Mouse (Mus musculus) neural tube, embryonic 13.5 days (tissue): ENCODE measurements around the gene Rnf166. TPM values are rescaled to one million over a fixed set of nuclear protein-coding genes. Genes with fewer than 3 reads are reported as not detected.

Source experiments
- ATAC-seq: fragments of 200-750 bp; cut with Nextera tagmentation; 2 replicates; pipeline ENCODE4 v1.8.0; 2017; ENCODE audit warnings: low read depth, mild to moderate bottlenecking, moderate TSS enrichment, moderate library complexity
- H3K27ac ChIP-seq: fragments of 300-500 bp; sonication (generic); replicated peaks from 2 replicates; pipeline ENCODE4 v1.5.1; 2015; ENCODE audit warnings: moderate library complexity, mild to moderate bottlenecking, inconsistent platforms
- H3K27me3 ChIP-seq: fragments of 300-500 bp; sonication (generic); 2 replicates; pipeline ENCODE4 v1.6.1; 2015; ENCODE audit warnings: mild to moderate bottlenecking, inconsistent platforms
- H3K36me3 ChIP-seq: fragments of 300-500 bp; sonication (generic); 2 replicates; pipeline ENCODE4 v1.6.1; 2015; ENCODE audit warnings: mild to moderate bottlenecking, inconsistent platforms
- H3K4me1 ChIP-seq: fragments of 300-500 bp; sonication (generic); replicated peaks from 2 replicates; pipeline ENCODE4 v1.6.1; 2015; ENCODE audit warnings: inconsistent platforms
- H3K4me2 ChIP-seq: fragments of 300-500 bp; sonication (generic); 2 replicates; pipeline ENCODE4 v1.6.1; 2015; ENCODE audit warnings: inconsistent platforms, mild to moderate bottlenecking, moderate library complexity
- H3K4me3 ChIP-seq: fragments of 300-500 bp; sonication (generic); 2 replicates; pipeline ENCODE4 v1.5.1; 2015; ENCODE audit warnings: mild to moderate bottlenecking, inconsistent platforms
- H3K9ac ChIP-seq: fragments of 300-500 bp; sonication (generic); 2 replicates; pipeline ENCODE4 v1.6.1; 2015; ENCODE audit warnings: moderate library complexity, mild to moderate bottlenecking, inconsistent platforms
- H3K9me3 ChIP-seq: fragments of 300-500 bp; sonication (generic); 2 replicates; pipeline ENCODE4 v1.6.1; 2016; ENCODE audit warnings: inconsistent platforms
- WGBS: fragments of 180-500 bp; shearing (Covaris S2); methylation state at CpG from one replicate; pipeline ENCODE4 v1.1.7; 2015; 5-methylcytosine and 5-hydroxymethylcytosine counted together
- polyA plus RNA-seq: library from polyadenylated mRNA; unstranded; fragments of >200 nt; fragmentation: Nextera tagmentation; extraction: Ambion mirVana; gene quantifications from 2 replicates; pipeline ENCODE4 v1.2.1, GENCODE M21; 2015

Rnf166 gene
- polyA plus RNA-seq, 1 experiment from 2014 or later, result 36.8 TPM

GRCm38 (mm10) chr8:122433269-122433905 lies 42.5 kb downstream of the Rnf166 start:
- H3K4me3 ChIP-seq, result peak overlapping the region; percentile 39; the same call in 1 of the 2 replicates
- no peaks in the 10 kb centered on the region; the same call in 1 of the 2 replicates for H3K27me3 ChIP-seq
- no peaks in the 10 kb centered on the region for H3K9me3 ChIP-seq
- WGBS, result 67% methylated on average over 11 of the region's 11 CpGs
- peaks cover 19% of the 10 kb centered on the region for H3K4me1 ChIP-seq
- H3K27ac ChIP-seq, result no peak overlapping the region
- peak; percentile 45 for ATAC-seq
- peak overlapping the region; percentile 63 for H3K4me2 ChIP-seq
- peak overlapping the region; percentile 65; the same call in 1 of the 2 replicates for H3K9ac ChIP-seq
- H3K36me3 ChIP-seq, result peaks cover 54% of the 10 kb centered on the region

GRCm38 (mm10) chr8:122432443-122433268 lies 43.2 kb downstream of the Rnf166 start, which contains the start of gene Cyba:
Cyba (minus strand) TSS chr8:122432930.
- Histone ChIP-seq H3K4me3 (peak within 1 kb of the TSS; percentile 39), H3K4me2 (peak within 1 kb of the TSS; percentile 63), H3K27me3 (no peaks in the 10 kb centered on the region; the same call in 1 of the 2 replicates), H3K4me1 (peaks cover 19% of the 10 kb centered on the region), H3K9ac (peak within 1 kb of the TSS; percentile 65), H3K27ac (no peak within 1 kb of the TSS), H3K36me3 (peaks cover 47% of the 10 kb centered on the region), H3K9me3 (no peaks in the 10 kb centered on the region)
- peak; percentile 82 for ATAC-seq
- WGBS, result 4% methylated on average over 45 of the region's 45 CpGs

DNA sequence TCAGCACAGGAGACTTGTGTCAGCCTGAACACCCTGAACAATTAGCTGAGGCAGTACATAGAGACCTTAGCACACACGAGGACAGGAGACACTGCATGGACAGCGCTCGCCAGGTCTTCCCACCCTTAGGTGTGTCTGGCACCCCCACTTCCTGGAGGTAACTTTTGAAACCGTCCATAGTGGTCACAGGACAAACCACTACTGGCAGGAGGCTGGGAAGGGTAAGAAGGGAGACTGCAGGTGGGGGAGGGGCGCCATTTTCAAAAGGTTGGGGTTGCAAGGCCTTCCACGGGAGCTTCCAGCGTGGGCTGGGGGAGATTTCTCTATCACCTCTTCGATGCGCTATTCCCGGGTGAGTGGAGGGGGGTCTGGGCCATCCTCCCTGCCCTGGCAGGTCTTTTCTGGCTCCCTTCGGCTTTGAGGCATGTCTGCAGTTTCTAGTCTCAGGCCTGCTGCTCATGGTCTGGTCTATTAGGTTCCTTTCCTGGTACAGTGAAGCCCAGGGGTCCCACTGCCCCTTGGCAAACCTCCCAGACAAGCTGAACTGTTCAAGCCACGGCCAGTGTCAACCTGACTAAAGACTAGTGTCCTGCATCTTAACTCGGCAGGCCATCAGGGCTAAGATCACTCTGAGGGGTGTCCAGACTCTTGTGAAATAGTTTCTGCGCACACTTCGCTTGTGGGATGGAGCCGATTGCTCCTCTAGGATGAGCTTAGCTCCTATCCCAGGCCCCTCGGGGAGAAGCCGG lies 44.0 kb downstream of the Rnf166 start:
- H3K4me3 ChIP-seq, result peak overlapping the region; percentile 39

GRCm38 (mm10) chr8:122430646-122431045 lies 45.2 kb downstream of the Rnf166 start:
- H3K27ac ChIP-seq, result no peak overlapping the region
- peaks cover 19% of the 10 kb centered on the region for H3K4me1 ChIP-seq
- H3K4me3 ChIP-seq, result no peak overlapping the region
- H3K4me2 ChIP-seq, result no peak overlapping the region
- no peaks in the 10 kb centered on the region for H3K9me3 ChIP-seq
- 81% methylated on average over 3 of the region's 3 CpGs for WGBS
- no peaks in the 10 kb centered on the region; the same call in 1 of the 2 replicates for H3K27me3 ChIP-seq
- peaks cover 26% of the 10 kb centered on the region for H3K36me3 ChIP-seq
- no peak for ATAC-seq
- no peak overlapping the region for H3K9ac ChIP-seq

More for the DNA sequence above, 44.0 kb downstream of the Rnf166 start:
- Histone ChIP-seq H3K27me3 (no peaks in the 10 kb centered on the region; the same call in 1 of the 2 replicates), H3K27ac (no peak overlapping the region), H3K9me3 (no peaks in the 10 kb centered on the region), H3K9ac (peak overlapping the region; percentile 65), H3K4me1 (peaks cover 19% of the 10 kb centered on the region), H3K4me2 (peak overlapping the region; percentile 63), H3K36me3 (peaks cover 39% of the 10 kb centered on the region)
- ATAC-seq, result no peak
- 40% methylated on average over 18 of the region's 18 CpGs for WGBS

GRCm38 (mm10) chr8:122430058-122430636 lies 45.7 kb downstream of the Rnf166 start:
- H3K27ac ChIP-seq, result no peak overlapping the region
- no peak for ATAC-seq
- WGBS, result 85% methylated on average over 10 of the region's 10 CpGs
- no peak overlapping the region for H3K9ac ChIP-seq
- peaks cover 19% of the 10 kb centered on the region for H3K4me1 ChIP-seq
- H3K4me3 ChIP-seq, result no peak overlapping the region
- no peaks in the 10 kb centered on the region; the same call in 1 of the 2 replicates for H3K27me3 ChIP-seq
- peaks cover 21% of the 10 kb centered on the region for H3K36me3 ChIP-seq
- H3K4me2 ChIP-seq, result no peak overlapping the region
- H3K9me3 ChIP-seq, result no peaks in the 10 kb centered on the region

DNA sequence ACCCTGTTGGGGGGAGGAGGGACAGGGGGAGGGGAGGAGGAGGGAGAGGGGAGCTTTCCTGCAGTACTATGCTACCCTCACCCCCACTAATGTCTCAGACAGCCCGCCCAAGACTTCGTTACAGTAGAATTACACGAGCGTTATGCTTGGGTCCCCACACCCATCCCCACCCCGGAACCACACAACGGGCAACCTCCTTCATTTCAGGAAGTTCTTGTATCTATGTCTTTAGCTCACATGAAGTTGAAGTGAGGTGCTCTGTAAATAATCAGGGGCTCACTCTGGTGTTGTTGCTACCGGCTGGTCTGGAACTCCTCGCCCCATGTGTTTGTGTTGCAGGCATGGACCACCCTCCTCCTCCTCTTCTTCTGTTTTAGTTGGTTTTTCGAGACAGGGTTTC lies 47.7 kb downstream of the Rnf166 start:
- Histone ChIP-seq H3K4me3 (no peak overlapping the region), H3K36me3 (peaks cover 2% of the 10 kb centered on the region; the same call in 1 of the 2 replicates), H3K4me1 (peaks cover 18% of the 10 kb centered on the region), H3K27me3 (no peaks in the 10 kb centered on the region), H3K9me3 (no peaks in the 10 kb centered on the region), H3K4me2 (no peak overlapping the region), H3K27ac (no peak overlapping the region), H3K9ac (no peak overlapping the region)
- no peak for ATAC-seq
- WGBS, result 88% methylated on average over 9 of the region's 9 CpGs

DNA sequence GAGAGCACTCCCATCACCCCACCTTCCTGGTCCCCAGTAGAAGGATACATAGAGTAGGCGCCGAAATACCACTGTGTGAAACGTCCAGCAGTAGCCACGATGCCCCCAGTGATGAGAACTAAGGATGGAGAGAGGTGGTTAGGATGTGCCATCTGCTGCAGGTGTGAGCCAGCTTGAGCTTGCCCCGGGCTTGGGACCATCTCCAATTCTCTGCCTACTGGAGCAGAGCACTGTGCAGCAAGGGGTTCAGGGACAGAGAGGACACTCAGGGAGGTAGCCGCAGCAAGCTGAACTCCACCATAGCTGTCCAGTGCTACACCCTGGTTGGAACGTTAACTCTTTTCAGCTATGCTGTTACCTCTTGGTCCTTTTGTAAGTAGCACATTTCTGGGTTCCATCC lies 48.3 kb downstream of the Rnf166 start:
- Histone ChIP-seq H3K9ac (no peak overlapping the region), H3K9me3 (no peaks in the 10 kb centered on the region), H3K4me3 (no peak overlapping the region), H3K4me2 (no peak overlapping the region), H3K27me3 (no peaks in the 10 kb centered on the region), H3K36me3 (no peaks in the 10 kb centered on the region), H3K4me1 (peaks cover 12% of the 10 kb centered on the region), H3K27ac (no peak overlapping the region)
- 89% methylated on average over 7 of the region's 7 CpGs for WGBS
- no peak for ATAC-seq

DNA sequence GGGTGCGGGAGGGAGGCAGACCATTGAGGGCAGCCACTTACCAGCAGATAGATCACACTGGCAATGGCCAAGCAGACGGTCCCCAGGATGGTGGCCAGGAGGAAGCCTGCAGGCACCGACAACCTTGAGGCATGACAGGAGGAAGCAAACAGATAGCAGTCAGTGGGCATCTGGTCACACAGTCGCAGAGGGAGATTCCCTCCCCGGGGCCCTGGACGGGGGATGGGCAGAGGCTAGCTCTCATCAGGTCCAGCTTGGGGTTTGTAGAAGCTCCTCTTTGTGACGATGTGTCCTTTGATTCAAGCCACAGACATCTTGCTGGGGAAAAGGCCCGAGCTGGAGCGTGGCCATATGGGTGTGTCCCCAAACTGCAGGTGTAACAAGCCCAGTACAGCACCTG lies 49.7 kb downstream of the Rnf166 start:
- Histone ChIP-seq H3K4me2 (no peak overlapping the region), H3K9ac (no peak overlapping the region), H3K9me3 (no peaks in the 10 kb centered on the region), H3K4me1 (no peaks in the 10 kb centered on the region), H3K27me3 (no peaks in the 10 kb centered on the region), H3K36me3 (no peaks in the 10 kb centered on the region), H3K27ac (no peak overlapping the region), H3K4me3 (no peak overlapping the region)
- 81% methylated on average over 9 of the region's 9 CpGs for WGBS
- no peak for ATAC-seq

GRCm38 (mm10) chr8:122423659-122424058 lies 52.2 kb downstream of the Rnf166 start:
- no peaks in the 10 kb centered on the region for H3K9me3 ChIP-seq
- no peaks in the 10 kb centered on the region for H3K27me3 ChIP-seq
- no peak overlapping the region for H3K9ac ChIP-seq
- no peak overlapping the region for H3K27ac ChIP-seq
- ATAC-seq, result no peak
- no peak overlapping the region for H3K4me2 ChIP-seq
- 62% methylated on average over 5 of the region's 5 CpGs for WGBS
- no peak overlapping the region for H3K4me3 ChIP-seq
- no peaks in the 10 kb centered on the region for H3K4me1 ChIP-seq
- peaks cover 6% of the 10 kb centered on the region for H3K36me3 ChIP-seq

DNA sequence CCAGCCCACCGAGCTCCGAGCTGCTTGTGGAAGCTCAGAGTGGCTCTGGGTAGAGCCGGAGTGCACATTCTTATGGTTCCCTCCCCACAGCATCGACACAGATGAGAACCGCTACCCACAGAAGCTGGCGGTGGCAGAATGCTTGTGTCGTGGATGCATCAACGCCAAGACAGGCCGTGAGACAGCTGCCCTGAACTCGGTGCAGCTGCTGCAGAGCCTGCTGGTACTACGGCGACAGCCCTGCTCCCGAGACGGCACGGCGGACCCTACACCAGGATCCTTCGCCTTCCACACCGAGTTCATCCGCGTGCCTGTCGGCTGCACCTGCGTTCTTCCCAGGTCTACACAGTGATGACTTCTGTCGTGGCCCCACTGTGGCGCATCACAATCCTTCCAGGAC lies 52.6 kb downstream of the Rnf166 start:
- Histone ChIP-seq H3K4me1 (no peaks in the 10 kb centered on the region), H3K9me3 (no peaks in the 10 kb centered on the region), H3K27me3 (no peaks in the 10 kb centered on the region), H3K36me3 (peaks cover 10% of the 10 kb centered on the region), H3K9ac (no peak overlapping the region), H3K4me3 (no peak overlapping the region), H3K4me2 (no peak overlapping the region), H3K27ac (no peak overlapping the region)
- 84% methylated on average over 24 of the region's 24 CpGs for WGBS
- ATAC-seq, result no peak

GRCm38 (mm10) chr8:122421376-122422070 lies 54.3 kb downstream of the Rnf166 start, which contains the start of gene Il17c:
Il17c (plus strand) TSS chr8:122422020.
- Histone ChIP-seq H3K27ac (no peak within 1 kb of the TSS), H3K36me3 (peaks cover 25% of the 10 kb centered on the region), H3K27me3 (no peaks in the 10 kb centered on the region), H3K9ac (no peak within 1 kb of the TSS), H3K4me1 (no peaks in the 10 kb centered on the region), H3K9me3 (no peaks in the 10 kb centered on the region), H3K4me3 (no peak within 1 kb of the TSS), H3K4me2 (no peak within 1 kb of the TSS)
- WGBS, result 88% methylated on average over 14 of the region's 14 CpGs
- ATAC-seq, result no peak
